Mouse (Mus musculus) megakaryocyte-erythroid progenitor cell, adult 5-6 weeks (primary cell): ENCODE results near the gene Klhl10. TPM values are rescaled to one million over a fixed set of nuclear protein-coding genes. Genes with fewer than 3 reads are reported as not detected.

Experiments
- ATAC-seq: replicated peaks from 2 replicates; pipeline ENCODE4 v1.8.0; 2016; ENCODE audit warnings: mild to moderate bottlenecking, inconsistent platforms; ENCODE audit not compliant: severe bottlenecking, poor library complexity, low FRiP score, low TSS enrichment
- total RNA-seq, 2 experiments: library from RNA; stranded (forward) in 1 of 2; stranded (reverse) in 1 of 2; fragments of 200-1000, 215-1000 nt in 1 of 2; fragments of >200 nt in 1 of 2; fragmentation: Nextera tagmentation in 1 of 2; gene quantifications; 2 replicates each; pipeline ENCODE4 v1.2.3; 2014 to 2017

The Klhl10 gene
- 2.6 TPM in 1 of 2 replicates, not detected in the other for total RNA-seq (2014; fragmentation: Nextera tagmentation)
- 1.6 TPM in 1 of 2 replicates, not detected in the other for total RNA-seq (2017)

- no peak for ATAC-seq
Observed at GRCm38 (mm10) chr11:100441797-100442196, at the start of gene Klhl10, which contains the start of gene Nt5c3b. TSS of gene Klhl10 (plus strand) at chr11:100441917. TSS of gene Nt5c3b (minus strand) at chr11:100441808.

- no peak for ATAC-seq
Observed at GRCm38 (mm10) chr11:100392958-100393357, 48.8 kb upstream of the Klhl10 start.

GRCm38 (mm10) chr11:100393733-100394132 is 48.0 kb upstream of the Klhl10 start:
- ATAC-seq, result no peak

GRCm38 (mm10) chr11:100394353-100395074 is 47.2 kb upstream of the Klhl10 start:
- ATAC-seq, result no peak

- ATAC-seq, result no peak
Observed at GRCm38 (mm10) chr11:100395200-100395599, 46.5 kb upstream of the Klhl10 start.

- no peak for ATAC-seq
Observed at GRCm38 (mm10) chr11:100395861-100396631, 45.7 kb upstream of the Klhl10 start.

- no peak for ATAC-seq
Observed at GRCm38 (mm10) chr11:100396886-100397599, 44.7 kb upstream of the Klhl10 start.

GRCm38 (mm10) chr11:100397600-100398389 is 43.9 kb upstream of the Klhl10 start, which contains the start of gene Jup:
TSS of gene Jup (minus strand) at chr11:100397763.
- ATAC-seq, result peak; percentile 97

- ATAC-seq, result no peak
Observed at GRCm38 (mm10) chr11:100398517-100398916, 43.2 kb upstream of the Klhl10 start.

GRCm38 (mm10) chr11:100399320-100399719 is 42.4 kb upstream of the Klhl10 start:
- no peak for ATAC-seq

GRCm38 (mm10) chr11:100399727-100400538 is 41.8 kb upstream of the Klhl10 start:
- no peak for ATAC-seq

GRCm38 (mm10) chr11:100400842-100401241 is 40.9 kb upstream of the Klhl10 start:
- no peak for ATAC-seq

- peak; percentile 40; the same call in 1 of the 2 replicates for ATAC-seq
Observed at GRCm38 (mm10) chr11:100402240-100402639, 39.5 kb upstream of the Klhl10 start.

- ATAC-seq, result no peak
Observed at GRCm38 (mm10) chr11:100402682-100403081, 39.0 kb upstream of the Klhl10 start.

- no peak for ATAC-seq
Observed at GRCm38 (mm10) chr11:100403445-100404134, 38.1 kb upstream of the Klhl10 start.

GRCm38 (mm10) chr11:100404456-100405074 is 37.2 kb upstream of the Klhl10 start:
- ATAC-seq, result no peak

GRCm38 (mm10) chr11:100406273-100406672 is 35.4 kb upstream of the Klhl10 start:
- ATAC-seq, result no peak
